ENCODE assay signal across 37 mouse cellular contexts in the genomic region with DNA sequence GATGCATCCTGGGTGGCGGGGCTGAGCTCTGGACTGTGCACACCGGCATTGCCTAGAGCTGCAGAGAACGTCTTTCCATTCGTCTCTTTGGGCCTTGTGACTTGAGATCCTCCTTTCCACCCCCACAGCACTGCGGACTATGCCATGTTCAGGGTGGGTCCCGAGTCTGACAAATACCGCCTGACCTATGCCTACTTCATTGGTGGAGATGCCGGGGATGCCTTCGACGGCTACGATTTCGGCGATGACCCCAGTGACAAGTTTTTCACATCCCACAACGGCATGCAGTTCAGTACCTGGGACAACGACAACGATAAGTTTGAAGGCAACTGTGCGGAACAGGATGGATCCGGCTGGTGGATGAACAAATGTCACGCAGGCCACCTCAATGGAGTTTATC. TPM values are rescaled to one million over a fixed set of nuclear protein-coding genes. Genes with fewer than 3 reads are reported as not detected.
"Had no signal": no experiment of that assay in that cellular context is flagged by ENCODE, and none has a peak within 500 bp of the region (broad histone marks: within the 10 kb centered on the region; RNA-seq: fewer than 3 reads in every experiment).

No protein-coding gene starts in this region.

- H3K27ac ChIP-seq: heart, embryonic 10.5 days; heart, embryonic 13.5 days; heart, embryonic 15.5 days; hindbrain, embryonic 13.5 days; hindbrain, postnatal 0 days; kidney, embryonic 15.5 days; kidney, postnatal 0 days; left cerebral cortex, adult 2 months; limb, embryonic 13.5 days; limb, embryonic 15.5 days; liver, embryonic 14.5 days had no signal

- H3K4me3 ChIP-seq: heart, embryonic 10.5 days; heart, embryonic 13.5 days; heart, embryonic 15.5 days; hindbrain, embryonic 13.5 days; hindbrain, embryonic 15.5 days; kidney, embryonic 15.5 days; left cerebral cortex, adult 2 months; limb, embryonic 13.5 days; limb, embryonic 15.5 days had no signal

- H3K4me1 ChIP-seq: heart, embryonic 10.5 days; heart, embryonic 13.5 days; heart, embryonic 15.5 days; hindbrain, embryonic 13.5 days; hindbrain, embryonic 15.5 days; kidney, embryonic 15.5 days; limb, embryonic 13.5 days; limb, embryonic 15.5 days had no signal

- H3K9me3 ChIP-seq: heart, embryonic 10.5 days; heart, embryonic 13.5 days; heart, embryonic 15.5 days; hindbrain, embryonic 13.5 days; hindbrain, embryonic 15.5 days; kidney, embryonic 15.5 days; limb, embryonic 13.5 days; limb, embryonic 15.5 days had no signal

- H3K36me3 ChIP-seq: heart, embryonic 10.5 days; heart, embryonic 13.5 days; heart, embryonic 15.5 days; hindbrain, embryonic 13.5 days; hindbrain, embryonic 15.5 days; kidney, embryonic 15.5 days; limb, embryonic 13.5 days; limb, embryonic 15.5 days had no signal

- H3K27me3 ChIP-seq: heart, embryonic 13.5 days; heart, embryonic 15.5 days; hindbrain, embryonic 13.5 days; hindbrain, embryonic 15.5 days; kidney, embryonic 15.5 days; limb, embryonic 13.5 days; limb, embryonic 15.5 days had no signal

- ATAC-seq: hindbrain, postnatal 0 days; intestine, embryonic 16.5 days had no signal

- H3K9ac ChIP-seq: heart, embryonic 13.5 days; heart, embryonic 15.5 days; hindbrain, embryonic 13.5 days; hindbrain, embryonic 15.5 days; kidney, embryonic 15.5 days; limb, embryonic 13.5 days; limb, embryonic 15.5 days; liver, embryonic 14.5 days had no signal

- H3K4me2 ChIP-seq: heart, embryonic 13.5 days; heart, embryonic 15.5 days; hindbrain, embryonic 13.5 days; hindbrain, embryonic 15.5 days; kidney, embryonic 15.5 days; limb, embryonic 13.5 days; limb, embryonic 15.5 days had no signal

- DNase-seq: gastrocnemius, postnatal 14 days; gastrocnemius, postnatal 36 days; heart, adult 18-20 months; heart, postnatal 14 days; heart, postnatal 36 days; kidney, adult 11 months; kidney, adult 2 months; kidney, adult 9 months; kidney, postnatal 14 days; kidney, postnatal 36 days; layer of hippocampus, adult 9-11 months; layer of hippocampus, postnatal 36 days; left cerebral cortex, postnatal 4 days; lung, adult 18-20 months had no signal

RNA-seq across cellular contexts. Expression of gene Fgg, which starts 5.1 kb away (rescaled TPM):
- total RNA-seq: gastrocnemius, postnatal 14 days; heart, adult 18-20 months; heart, postnatal 14 days; heart, postnatal 36 days; hematopoietic stem cell, adult 5-6 weeks; hindbrain, postnatal 0 days; layer of hippocampus, adult 8-10 months; layer of hippocampus, postnatal 14 days; layer of hippocampus, postnatal 36 days; left cerebral cortex, adult 2 months; left cerebral cortex, postnatal 25 days; left cerebral cortex, postnatal 4 days had no signal
- polyA plus RNA-seq: hindbrain, embryonic 11.5 days; hindbrain, embryonic 13.5 days; intestine, embryonic 14.5 days; large intestine, adult 2 months had no signal

RNA-seq across cellular contexts. Expression of gene Fga, which starts 13.2 kb away (rescaled TPM):
- total RNA-seq: gastrocnemius, postnatal 14 days; heart, adult 18-20 months; heart, adult 8-10 months; heart, postnatal 14 days; heart, postnatal 36 days; hematopoietic stem cell, adult 5-6 weeks; hindbrain, postnatal 0 days; layer of hippocampus, adult 18-20 months; layer of hippocampus, adult 8-10 months; layer of hippocampus, postnatal 14 days; layer of hippocampus, postnatal 36 days; left cerebral cortex, adult 2 months; left cerebral cortex, postnatal 25 days; left cerebral cortex, postnatal 4 days had no signal
- polyA plus RNA-seq: hindbrain, embryonic 11.5 days; hindbrain, embryonic 13.5 days; hindbrain, postnatal 0 days; limb, embryonic 11.5 days had no signal

RNA-seq across cellular contexts. Expression of gene Fgb, which starts 37.0 kb away (rescaled TPM):
- total RNA-seq: gastrocnemius, postnatal 14 days; heart, adult 18-20 months; heart, adult 8-10 months; heart, postnatal 14 days; heart, postnatal 36 days; hematopoietic stem cell, adult 5-6 weeks; hindbrain, postnatal 0 days; layer of hippocampus, adult 18-20 months; layer of hippocampus, adult 8-10 months; layer of hippocampus, postnatal 14 days; layer of hippocampus, postnatal 36 days; left cerebral cortex, adult 2 months; left cerebral cortex, postnatal 25 days; left cerebral cortex, postnatal 4 days had no signal
- polyA plus RNA-seq: hindbrain, embryonic 11.5 days; hindbrain, embryonic 13.5 days; hindbrain, postnatal 0 days; limb, embryonic 13.5 days had no signal
